Comparison of ENCODE assay signal across 7 mouse cellular contexts in genomic region chr7:81762180-81763109, GRCm38 (mm10). TPM values are rescaled to one million over a fixed set of nuclear protein-coding genes. Genes with fewer than 3 reads are reported as not detected.
A peak's percentile ranks its signal among the peaks of the same experiment; 100 is the strongest.
DNase-seq lines count a peak whose midpoint lies in the region; ATAC-seq lines count a peak whose summit lies in the region.

Gene Ramac, plus strand, starts transcription at chr7:81762925.

- under 1% methylated on average over 56 of the region's 56 CpGs for WGBS in embryonic facial prominence, embryonic 11.5 days
- under 1% methylated on average over 56 of the region's 56 CpGs for WGBS in limb, embryonic 11.5 days
- under 1% methylated on average over 56 of the region's 56 CpGs for WGBS in midbrain, embryonic 14.5 days

- DNase-seq in adrenal gland, postnatal 14 days: peak; percentile 95
- peak; percentile 99 for DNase-seq in embryonic facial prominence, embryonic 11.5 days (ENCODE audit: low spot score)
- DNase-seq in kidney, adult 11 months: peak; percentile 82
- DNase-seq in limb, embryonic 11.5 days (ENCODE audit: low spot score): peak; percentile 96
- DNase-seq in midbrain, embryonic 14.5 days: peak; percentile 97
- peak; percentile 68 to 77 for DNase-seq in spleen, adult 18-20 months

- H3K27me3 ChIP-seq in embryonic facial prominence, embryonic 11.5 days (ENCODE audit: control insufficient read depth, insufficient read depth, low read length): no peaks in the 10 kb centered on the region
- H3K27me3 ChIP-seq in limb, embryonic 11.5 days (ENCODE audit: control insufficient read depth, insufficient read depth, low read length): no peaks in the 10 kb centered on the region
- H3K27me3 ChIP-seq in midbrain, embryonic 14.5 days (ENCODE audit: control insufficient read depth, insufficient read depth, low read length): no peaks in the 10 kb centered on the region

- no peaks in the 10 kb centered on the region for H3K4me1 ChIP-seq in embryonic facial prominence, embryonic 11.5 days (ENCODE audit: control insufficient read depth, insufficient read depth, low read length)
- H3K4me1 ChIP-seq in limb, embryonic 11.5 days (ENCODE audit: control insufficient read depth, insufficient read depth, low read length): 0 out of 2 replicates have a peak, but pooled peaks cover 3% of the 10 kb centered on the region
- H3K4me1 ChIP-seq in midbrain, embryonic 14.5 days (ENCODE audit: control insufficient read depth, insufficient read depth, low read length): peaks cover 13% of the 10 kb centered on the region

- H3K9ac ChIP-seq in embryonic facial prominence, embryonic 11.5 days (replicated peaks; ENCODE audit: low read length): peak within 1 kb of the TSS; percentile 93
- peak within 1 kb of the TSS; percentile 88 for H3K9ac ChIP-seq in limb, embryonic 11.5 days (ENCODE audit: low read length)
- peak within 1 kb of the TSS; percentile 90 for H3K9ac ChIP-seq in midbrain, embryonic 14.5 days (replicated peaks; ENCODE audit: low read length)

- ATAC-seq in embryonic facial prominence, embryonic 11.5 days (replicated peaks; ENCODE audit: insufficient number of reproducible peaks, low FRiP score, low TSS enrichment, low read depth): peak; percentile 97
- peak; percentile 89 for ATAC-seq in granulocyte monocyte progenitor cell, adult 5-6 weeks (replicated peaks; ENCODE audit: poor library complexity, severe bottlenecking)
- peak; percentile 93 for ATAC-seq in limb, embryonic 11.5 days (ENCODE audit: insufficient number of reproducible peaks, low FRiP score, low TSS enrichment, low read depth)
- peak; percentile 97 for ATAC-seq in midbrain, embryonic 14.5 days (ENCODE audit: low FRiP score, low TSS enrichment)

- no peaks in the 10 kb centered on the region for H3K36me3 ChIP-seq in embryonic facial prominence, embryonic 11.5 days (replicated peaks; ENCODE audit: control insufficient read depth, insufficient read depth, low read depth, low read length)
- no peaks in the 10 kb centered on the region for H3K36me3 ChIP-seq in limb, embryonic 11.5 days (ENCODE audit: control insufficient read depth, insufficient read depth, low read length)
- H3K36me3 ChIP-seq in midbrain, embryonic 14.5 days (ENCODE audit: control insufficient read depth, insufficient read depth, low read length): no peaks in the 10 kb centered on the region

- peak within 1 kb of the TSS; percentile 91 for H3K4me2 ChIP-seq in embryonic facial prominence, embryonic 11.5 days (ENCODE audit: low read depth, low read length)
- H3K4me2 ChIP-seq in limb, embryonic 11.5 days (ENCODE audit: low read depth, severe bottlenecking): peak within 1 kb of the TSS; percentile 96
- peak within 1 kb of the TSS; percentile 92 for H3K4me2 ChIP-seq in midbrain, embryonic 14.5 days (ENCODE audit: low read length)

- peak within 1 kb of the TSS; percentile 80 for H3K27ac ChIP-seq in embryonic facial prominence, embryonic 11.5 days (replicated peaks; ENCODE audit: low read depth, low read length)
- H3K27ac ChIP-seq in limb, embryonic 11.5 days (replicated peaks; ENCODE audit: low read depth, low read length): peak within 1 kb of the TSS; percentile 77
- H3K27ac ChIP-seq in midbrain, embryonic 14.5 days (replicated peaks; ENCODE audit: low read depth, low read length): peak within 1 kb of the TSS; percentile 88

- H3K9me3 ChIP-seq in embryonic facial prominence, embryonic 11.5 days (replicated peaks; ENCODE audit: control insufficient read depth, low read length): no peaks in the 10 kb centered on the region
- no peaks in the 10 kb centered on the region for H3K9me3 ChIP-seq in limb, embryonic 11.5 days (ENCODE audit: control insufficient read depth, low read length)
- no peaks in the 10 kb centered on the region for H3K9me3 ChIP-seq in midbrain, embryonic 14.5 days (ENCODE audit: control insufficient read depth, low read length)

- H3K4me3 ChIP-seq in embryonic facial prominence, embryonic 11.5 days (ENCODE audit: low read depth, low read length): peak within 1 kb of the TSS; percentile 96
- peak within 1 kb of the TSS; percentile 76 for H3K4me3 ChIP-seq in limb, embryonic 11.5 days (ENCODE audit: low read depth, low read length)
- H3K4me3 ChIP-seq in midbrain, embryonic 14.5 days (replicated peaks; ENCODE audit: low read depth, low read length): peak within 1 kb of the TSS; percentile 97

RNA-seq across cellular contexts. Expression of gene Ramac, which starts in this region (rescaled TPM):
- 40.6 and 42.4 TPM in 2 replicates for total RNA-seq in adrenal gland, postnatal 14 days (2021)
- 143 and 151 TPM in 2 replicates for polyA plus RNA-seq in embryonic facial prominence, embryonic 11.5 days (2014; fragmentation: Nextera tagmentation; extraction: Ambion mirVana)
- total RNA-seq in granulocyte monocyte progenitor cell, adult 5-6 weeks (2014; fragmentation: Nextera tagmentation): 63.3 and 65.3 TPM in 2 replicates
- total RNA-seq in granulocyte monocyte progenitor cell, adult 5-6 weeks (2017): 88.6 and 89.8 TPM in 2 replicates
- 109 and 113 TPM in 2 replicates for polyA plus RNA-seq in limb, embryonic 11.5 days (2014; fragmentation: Nextera tagmentation; extraction: Ambion mirVana)
- 151 and 157 TPM in 2 replicates for polyA plus RNA-seq in midbrain, embryonic 14.5 days (2014; fragmentation: Nextera tagmentation; extraction: Ambion mirVana)

Comparison
In these comparisons a context has a peak if more than half of its experiments do, and no peak if none do; other contexts are left out.
1. Peak in every context shown above with its lines: DNase-seq, ATAC-seq, H3K4me3 ChIP-seq and H3K27ac ChIP-seq.